Mouse (Mus musculus) heart, embryonic 13.5 days (tissue): ENCODE data around the gene BC004004. TPM values are rescaled to one million over a fixed set of nuclear protein-coding genes. Genes with fewer than 3 reads are reported as not detected.
"Not testable (repeated sequence)": the region's sequence is repeated elsewhere in the genome, so short reads cannot be mapped to it uniquely, and the experiment has no call there.

ENCODE experiments used
- ATAC-seq: fragments of 200-750 bp; cut with Nextera tagmentation; 2 replicates; pipeline ENCODE4 v1.8.0; 2017; ENCODE audit warnings: moderate TSS enrichment; ENCODE audit not compliant: insufficient number of reproducible peaks, low FRiP score, low TSS enrichment; ENCODE audit errors: extremely low read depth
- H3K27ac ChIP-seq: fragments of 300-500 bp; sonication (generic); replicated peaks from 2 replicates; pipeline ENCODE4 v1.5.1; 2015; ENCODE audit warnings: moderate library complexity, mild to moderate bottlenecking, inconsistent platforms
- H3K27me3 ChIP-seq: fragments of 300-500 bp; sonication (generic); replicated peaks from 2 replicates; pipeline ENCODE4 v1.6.1; 2015; ENCODE audit warnings: mild to moderate bottlenecking, inconsistent platforms
- H3K36me3 ChIP-seq: fragments of 300-500 bp; sonication (generic); 2 replicates; pipeline ENCODE4 v1.6.1; 2015; ENCODE audit warnings: mild to moderate bottlenecking, inconsistent platforms
- H3K4me1 ChIP-seq: fragments of 300-500 bp; sonication (generic); 2 replicates; pipeline ENCODE4 v1.6.1; 2015; ENCODE audit warnings: inconsistent platforms
- H3K4me2 ChIP-seq: fragments of 300-500 bp; sonication (generic); 2 replicates; pipeline ENCODE4 v1.6.1; 2015; ENCODE audit warnings: inconsistent platforms, mild to moderate bottlenecking, moderate library complexity
- H3K4me3 ChIP-seq: fragments of 300-500 bp; sonication (generic); 2 replicates; pipeline ENCODE4 v1.5.1; 2015; ENCODE audit warnings: moderate library complexity, mild to moderate bottlenecking, inconsistent platforms
- H3K9ac ChIP-seq: fragments of 300-500 bp; sonication (generic); 2 replicates; pipeline ENCODE4 v1.6.1; 2015; ENCODE audit warnings: inconsistent platforms, mild to moderate bottlenecking, moderate library complexity
- H3K9me3 ChIP-seq: fragments of 300-500 bp; sonication (generic); 2 replicates; pipeline ENCODE4 v1.6.1; 2016; ENCODE audit warnings: inconsistent platforms
- WGBS: fragments of 180-500 bp; shearing (Covaris S2); methylation state at CpG from one replicate; pipeline ENCODE4 v1.1.7; 2015; ENCODE audit warnings: mixed read lengths; 5-methylcytosine and 5-hydroxymethylcytosine counted together
- polyA plus RNA-seq: library from polyadenylated mRNA; unstranded; fragments of >200 nt; fragmentation: Nextera tagmentation; extraction: Ambion mirVana; gene quantifications from 2 replicates; pipeline ENCODE4 v1.2.1, GENCODE M21; 2015

The BC004004 gene
- polyA plus RNA-seq, 1 experiment from 2014 or later = 85.0 TPM

GRCm38 (mm10) chr17:29260501-29260900, 8.1 kb upstream of the BC004004 start:
- Histone ChIP-seq H3K9me3 (no peaks in the 10 kb centered on the region), H3K36me3 (peaks cover 48% of the 10 kb centered on the region), H3K9ac (peak overlapping the region; percentile 50; the same call in 1 of the 2 replicates), H3K27ac (no peak overlapping the region), H3K4me1 (peaks cover 79% of the 10 kb centered on the region), H3K4me3 (no peak overlapping the region), H3K27me3 (no peaks in the 10 kb centered on the region), H3K4me2 (no peak overlapping the region)
- ATAC-seq = no peak
- WGBS = 90% methylated on average over 15 of the region's 15 CpGs

- WGBS = 91% methylated on average over 22 of the region's 22 CpGs
- Histone ChIP-seq H3K9me3 (no peaks in the 10 kb centered on the region), H3K9ac (peak overlapping the region; percentile 95; the same call in 1 of the 2 replicates), H3K4me2 (peak overlapping the region; percentile 88), H3K4me3 (no peak overlapping the region), H3K36me3 (peaks cover 42% of the 10 kb centered on the region), H3K27me3 (no peaks in the 10 kb centered on the region), H3K27ac (no peak overlapping the region), H3K4me1 (peaks cover 66% of the 10 kb centered on the region)
- ATAC-seq = no peak
These were observed 6.9 kb upstream of the BC004004 start for GRCm38 (mm10) chr17:29261603-29262258.

- no peak overlapping the region for H3K27ac ChIP-seq
- peaks cover 42% of the 10 kb centered on the region for H3K36me3 ChIP-seq
- peaks cover 61% of the 10 kb centered on the region for H3K4me1 ChIP-seq
- H3K9me3 ChIP-seq = no peaks in the 10 kb centered on the region
- H3K9ac ChIP-seq = peak overlapping the region; percentile 95
- 45% methylated on average over 2 of the region's 2 CpGs for WGBS
- peak overlapping the region; percentile 88 for H3K4me2 ChIP-seq
- no peaks in the 10 kb centered on the region for H3K27me3 ChIP-seq
- no peak for ATAC-seq
- H3K4me3 ChIP-seq = peak overlapping the region; percentile 93
These were observed 6.3 kb upstream of the BC004004 start for GRCm38 (mm10) chr17:29262259-29262649.

- H3K4me1 ChIP-seq = peaks cover 57% of the 10 kb centered on the region
- H3K4me2 ChIP-seq = peak overlapping the region; percentile 88
- ATAC-seq = no peak
- peak overlapping the region; percentile 93 for H3K4me3 ChIP-seq
- peak overlapping the region; percentile 95 for H3K9ac ChIP-seq
- peak overlapping the region; percentile 99 for H3K27ac ChIP-seq
- peaks cover 32% of the 10 kb centered on the region for H3K36me3 ChIP-seq
- no peaks in the 10 kb centered on the region for H3K9me3 ChIP-seq
- H3K27me3 ChIP-seq = no peaks in the 10 kb centered on the region
- under 1% methylated on average over 14 of the region's 14 CpGs for WGBS
These were observed 5.2 kb upstream of the BC004004 start for GRCm38 (mm10) chr17:29263417-29263816.

- H3K4me3 ChIP-seq = peak within 1 kb of the TSS; percentile 93
- H3K27me3 ChIP-seq = no peaks in the 10 kb centered on the region
- peaks cover 51% of the 10 kb centered on the region for H3K4me1 ChIP-seq
- peaks cover 26% of the 10 kb centered on the region for H3K36me3 ChIP-seq
- peak within 1 kb of the TSS; percentile 99 for H3K27ac ChIP-seq
- H3K9me3 ChIP-seq = no peaks in the 10 kb centered on the region
- peak within 1 kb of the TSS; percentile 95 for H3K9ac ChIP-seq
- no peak for ATAC-seq
- H3K4me2 ChIP-seq = peak within 1 kb of the TSS; percentile 88
- 6% methylated on average over 38 of the region's 38 CpGs for WGBS
These were observed 4.6 kb upstream of the BC004004 start, which contains the start of gene Ppil1 for GRCm38 (mm10) chr17:29263840-29264633. Gene Ppil1 (minus strand): TSS chr17:29264186.

GRCm38 (mm10) chr17:29264760-29265159, 3.8 kb upstream of the BC004004 start:
- peak overlapping the region; percentile 93 for H3K4me3 ChIP-seq
- peaks cover 20% of the 10 kb centered on the region for H3K36me3 ChIP-seq
- no peaks in the 10 kb centered on the region for H3K27me3 ChIP-seq
- H3K27ac ChIP-seq = peak overlapping the region; percentile 99
- H3K9ac ChIP-seq = peak overlapping the region; percentile 95; the same call in 1 of the 2 replicates
- no peak for ATAC-seq
- WGBS = 82% methylated on average over 5 of the region's 5 CpGs
- H3K9me3 ChIP-seq = no peaks in the 10 kb centered on the region
- peaks cover 49% of the 10 kb centered on the region for H3K4me1 ChIP-seq
- H3K4me2 ChIP-seq = peak overlapping the region; percentile 88

- not testable (repeated sequence) for H3K27ac ChIP-seq, H3K9ac ChIP-seq, H3K4me3 ChIP-seq, H3K27me3 ChIP-seq, H3K36me3 ChIP-seq, ATAC-seq, H3K4me2 ChIP-seq, H3K9me3 ChIP-seq
- 89% methylated on average over 2 of the region's 2 CpGs for WGBS
- H3K4me1 ChIP-seq = peaks cover 45% of the 10 kb centered on the region
These were observed 1.5 kb upstream of the BC004004 start for GRCm38 (mm10) chr17:29267040-29267439.

- Histone ChIP-seq H3K36me3 (no peaks in the 10 kb centered on the region), H3K27ac (peak overlapping the region; percentile 93), H3K27me3 (no peaks in the 10 kb centered on the region), H3K4me3 (peak overlapping the region; percentile 86), H3K4me1 (peaks cover 34% of the 10 kb centered on the region), H3K9me3 (no peaks in the 10 kb centered on the region), H3K4me2 (peak overlapping the region; percentile 81), H3K9ac (peak overlapping the region; percentile 94)
- 62% methylated on average over 6 of the region's 6 CpGs for WGBS
- no peak for ATAC-seq
These were observed 482 bp upstream of the BC004004 start for GRCm38 (mm10) chr17:29267931-29268681.

GRCm38 (mm10) chr17:29269349-29269706, 740 bp downstream of the BC004004 start:
- Histone ChIP-seq H3K27ac (peak overlapping the region; percentile 93), H3K36me3 (no peaks in the 10 kb centered on the region), H3K27me3 (no peaks in the 10 kb centered on the region), H3K9me3 (no peaks in the 10 kb centered on the region), H3K4me3 (peak overlapping the region; percentile 86), H3K4me2 (peak overlapping the region; percentile 81), H3K4me1 (peaks cover 34% of the 10 kb centered on the region), H3K9ac (peak overlapping the region; percentile 94)
- ATAC-seq = no peak
- 15% methylated on average over 10 of the region's 10 CpGs for WGBS

GRCm38 (mm10) chr17:29270148-29270698, 1.6 kb downstream of the BC004004 start:
- H3K9ac ChIP-seq = peak overlapping the region; percentile 94; the same call in 1 of the 2 replicates
- peak overlapping the region; percentile 81; the same call in 1 of the 2 replicates for H3K4me2 ChIP-seq
- 0 out of 2 replicates have a peak overlapping the region, but pooled peaks have one; percentile 86 for H3K4me3 ChIP-seq
- H3K9me3 ChIP-seq = no peaks in the 10 kb centered on the region
- ATAC-seq = no peak
- peaks cover 33% of the 10 kb centered on the region for H3K4me1 ChIP-seq
- no peaks in the 10 kb centered on the region for H3K36me3 ChIP-seq
- no peak overlapping the region for H3K27ac ChIP-seq
- H3K27me3 ChIP-seq = no peaks in the 10 kb centered on the region
- WGBS = 90% methylated on average over 9 of the region's 9 CpGs

- no peak for ATAC-seq
- 83% methylated on average over 7 of the region's 7 CpGs for WGBS
- no peaks in the 10 kb centered on the region for H3K9me3 ChIP-seq
These were observed 4.6 kb downstream of the BC004004 start for GRCm38 (mm10) chr17:29273156-29273555.

More at GRCm38 (mm10) chr17:29273156-29273555, 4.6 kb downstream of the BC004004 start:
- peaks cover 2% of the 10 kb centered on the region; the same call in 1 of the 2 replicates for H3K36me3 ChIP-seq
- no peak overlapping the region for H3K27ac ChIP-seq
- H3K4me3 ChIP-seq = no peak overlapping the region
- H3K4me2 ChIP-seq = no peak overlapping the region
- peaks cover 28% of the 10 kb centered on the region for H3K4me1 ChIP-seq
- no peak overlapping the region for H3K9ac ChIP-seq
- H3K27me3 ChIP-seq = no peaks in the 10 kb centered on the region
